Mouse (Mus musculus): ENCODE measurements around the gene Msl1.

GRCm38 (mm10) chr11:98784139-98784538 lies 11.2 kb upstream of the Msl1 start:
- no peak for TF ChIP-seq POLR2A (IDR thresholded peaks at IDR 0.05; ENCODE audit: borderline replicate concordance, insufficient read depth, low read length)
- TF ChIP-seq CTCF (IDR thresholded peaks at IDR 0.05; ENCODE audit: borderline replicate concordance, insufficient read depth, low read depth, low read length): no peak
